Mouse (Mus musculus) heart, embryonic 15.5 days (tissue): ENCODE measurements around the gene Col4a2. TPM values are rescaled to one million over a fixed set of nuclear protein-coding genes. Genes with fewer than 3 reads are reported as not detected.
A peak's percentile ranks its signal among the peaks of the same experiment; 100 is the strongest.

Source experiments
- ATAC-seq: fragments of 200-750 bp; cut with Nextera tagmentation; replicated peaks from 2 replicates; pipeline ENCODE4 v1.8.0; 2017; ENCODE audit warnings: low read depth, moderate TSS enrichment; ENCODE audit not compliant: insufficient number of reproducible peaks, insufficient read depth, low FRiP score
- H3K27ac ChIP-seq: fragments of 300-500 bp; sonication (generic); 2 replicates; pipeline ENCODE4 v1.5.1; 2015; ENCODE audit warnings: mild to moderate bottlenecking, inconsistent platforms
- H3K27me3 ChIP-seq: fragments of 300-500 bp; sonication (generic); 2 replicates; pipeline ENCODE4 v1.6.1; 2015; ENCODE audit warnings: inconsistent platforms
- H3K36me3 ChIP-seq: fragments of 300-500 bp; sonication (generic); 2 replicates; pipeline ENCODE4 v1.6.1; 2015; ENCODE audit warnings: mild to moderate bottlenecking, inconsistent platforms
- H3K4me1 ChIP-seq: fragments of 300-500 bp; sonication (generic); replicated peaks from 2 replicates; pipeline ENCODE4 v1.6.1; 2015; ENCODE audit warnings: inconsistent platforms
- H3K4me2 ChIP-seq: fragments of 300-500 bp; sonication (generic); 2 replicates; pipeline ENCODE4 v1.6.1; 2015; ENCODE audit warnings: inconsistent platforms, mild to moderate bottlenecking, moderate library complexity
- H3K4me3 ChIP-seq: fragments of 300-500 bp; sonication (generic); 2 replicates; pipeline ENCODE4 v1.5.1; 2015; ENCODE audit warnings: mild to moderate bottlenecking, inconsistent platforms
- H3K9ac ChIP-seq: fragments of 300-500 bp; sonication (generic); 2 replicates; pipeline ENCODE4 v1.6.1; 2015; ENCODE audit warnings: mild to moderate bottlenecking, inconsistent platforms
- H3K9me3 ChIP-seq: fragments of 300-500 bp; sonication (generic); replicated peaks from 2 replicates; pipeline ENCODE4 v1.6.1; 2016; ENCODE audit warnings: inconsistent platforms
- WGBS: fragments of 180-500 bp; shearing (Covaris S2); methylation state at CpG from one replicate; pipeline ENCODE4 v1.1.7; 2015; ENCODE audit warnings: mixed read lengths; 5-methylcytosine and 5-hydroxymethylcytosine counted together
- polyA plus RNA-seq: library from polyadenylated mRNA; unstranded; fragments of >200 nt; fragmentation: Nextera tagmentation; extraction: Ambion mirVana; gene quantifications from 2 replicates; pipeline ENCODE4 v1.2.1, GENCODE M21; 2015

Gene Col4a2
- polyA plus RNA-seq, 1 experiment from 2014 or later = 89.8 TPM

- no peak overlapping the region for H3K4me3 ChIP-seq
- no peaks in the 10 kb centered on the region for H3K9me3 ChIP-seq
- peak overlapping the region; percentile 79 for H3K27ac ChIP-seq
- H3K36me3 ChIP-seq = peaks cover 3% of the 10 kb centered on the region; the same call in 1 of the 2 replicates
- ATAC-seq = no peak
- 36% methylated on average over 4 of the region's 4 CpGs for WGBS
- H3K27me3 ChIP-seq = no peaks in the 10 kb centered on the region
- H3K4me2 ChIP-seq = peak overlapping the region; percentile 3; the same call in 1 of the 2 replicates
- peaks cover 89% of the 10 kb centered on the region for H3K4me1 ChIP-seq
- peak overlapping the region; percentile 13 for H3K9ac ChIP-seq
These were observed 34.4 kb upstream of the Col4a2 start for GRCm38 (mm10) chr8:11278101-11278611.

DNA sequence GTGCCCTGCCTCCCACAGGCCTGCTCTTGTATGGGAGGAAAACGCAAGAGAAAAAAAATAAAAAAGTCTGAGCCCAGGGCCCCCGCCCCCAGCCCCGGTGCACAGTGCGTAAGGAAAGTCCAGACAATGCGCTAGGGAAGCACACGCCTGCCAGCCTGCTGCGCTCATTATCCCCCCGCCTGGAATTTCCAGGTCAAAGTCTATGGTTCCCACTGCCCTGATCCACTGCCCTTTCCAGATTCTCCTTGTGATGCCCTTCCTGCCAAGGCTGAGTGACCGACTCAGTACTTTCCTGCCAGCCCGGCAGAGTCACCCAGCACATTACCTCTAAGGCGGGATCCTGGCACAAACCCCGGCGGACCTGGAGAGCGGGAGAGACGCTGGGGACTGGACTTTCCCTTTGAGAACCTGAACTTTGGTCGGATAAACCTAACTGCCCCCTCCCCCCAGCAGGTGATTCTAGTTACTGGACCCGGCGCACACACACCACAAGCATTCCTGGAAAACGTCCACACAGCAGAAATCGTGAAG is 33.2 kb upstream of the Col4a2 start:
- WGBS = 46% methylated on average over 20 of the region's 20 CpGs
- H3K4me2 ChIP-seq = peak overlapping the region; percentile 31
- H3K36me3 ChIP-seq = peaks cover 3% of the 10 kb centered on the region; the same call in 1 of the 2 replicates
- no peak overlapping the region for H3K9ac ChIP-seq
- peaks cover 89% of the 10 kb centered on the region for H3K4me1 ChIP-seq
- no peaks in the 10 kb centered on the region for H3K9me3 ChIP-seq
- peak; percentile 32; the same call in 1 of the 2 replicates for ATAC-seq
- no peaks in the 10 kb centered on the region for H3K27me3 ChIP-seq
- peak overlapping the region; percentile 79 for H3K27ac ChIP-seq
- 0 out of 2 replicates have a peak overlapping the region, but pooled peaks have one; percentile 0 for H3K4me3 ChIP-seq

GRCm38 (mm10) chr8:11280721-11281268 is 31.8 kb upstream of the Col4a2 start:
- peaks cover 3% of the 10 kb centered on the region; the same call in 1 of the 2 replicates for H3K36me3 ChIP-seq
- ATAC-seq = no peak
- 0 out of 2 replicates have a peak overlapping the region, but pooled peaks have one; percentile 6 for H3K27ac ChIP-seq
- no peak overlapping the region for H3K4me3 ChIP-seq
- no peaks in the 10 kb centered on the region for H3K27me3 ChIP-seq
- WGBS = 80% methylated on average over 10 of the region's 10 CpGs
- no peaks in the 10 kb centered on the region for H3K9me3 ChIP-seq
- H3K4me2 ChIP-seq = no peak overlapping the region
- H3K4me1 ChIP-seq = peaks cover 79% of the 10 kb centered on the region
- H3K9ac ChIP-seq = no peak overlapping the region

- no peak overlapping the region for H3K4me3 ChIP-seq
- H3K9ac ChIP-seq = no peak overlapping the region
- H3K27ac ChIP-seq = no peak overlapping the region
- H3K4me1 ChIP-seq = peaks cover 71% of the 10 kb centered on the region
- no peak overlapping the region for H3K4me2 ChIP-seq
- no peak for ATAC-seq
- H3K27me3 ChIP-seq = no peaks in the 10 kb centered on the region
- H3K9me3 ChIP-seq = no peaks in the 10 kb centered on the region
- H3K36me3 ChIP-seq = peaks cover 3% of the 10 kb centered on the region; the same call in 1 of the 2 replicates
- 79% methylated on average over 10 of the region's 10 CpGs for WGBS
These were observed 30.5 kb upstream of the Col4a2 start for GRCm38 (mm10) chr8:11282139-11282538.

DNA sequence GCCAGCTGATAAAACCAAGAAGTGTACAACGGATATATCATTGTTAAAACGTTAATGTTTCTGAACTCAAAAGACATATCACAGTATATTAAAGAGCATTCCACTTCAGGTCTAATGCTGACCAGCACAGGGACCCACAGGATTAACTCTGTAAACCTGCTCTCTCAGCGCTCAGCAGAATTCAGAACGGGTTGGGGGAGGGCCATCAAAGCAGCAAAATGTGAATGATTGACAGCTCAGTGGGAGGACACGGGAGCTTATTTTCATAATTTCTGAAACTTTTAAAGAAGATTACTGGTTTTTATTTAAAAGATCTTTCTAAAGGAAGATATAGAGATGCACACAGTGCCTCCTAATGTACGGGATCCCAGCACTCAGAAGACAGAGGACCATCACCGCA is 29.9 kb upstream of the Col4a2 start:
- ATAC-seq = no peak
- Histone ChIP-seq H3K4me2 (no peak overlapping the region), H3K4me3 (no peak overlapping the region), H3K27me3 (no peaks in the 10 kb centered on the region), H3K9me3 (no peaks in the 10 kb centered on the region), H3K9ac (no peak overlapping the region), H3K4me1 (peaks cover 65% of the 10 kb centered on the region), H3K27ac (peak overlapping the region; percentile 49; the same call in 1 of the 2 replicates), H3K36me3 (peaks cover 3% of the 10 kb centered on the region; the same call in 1 of the 2 replicates)
- WGBS = 76% methylated on average over 7 of the region's 7 CpGs

DNA sequence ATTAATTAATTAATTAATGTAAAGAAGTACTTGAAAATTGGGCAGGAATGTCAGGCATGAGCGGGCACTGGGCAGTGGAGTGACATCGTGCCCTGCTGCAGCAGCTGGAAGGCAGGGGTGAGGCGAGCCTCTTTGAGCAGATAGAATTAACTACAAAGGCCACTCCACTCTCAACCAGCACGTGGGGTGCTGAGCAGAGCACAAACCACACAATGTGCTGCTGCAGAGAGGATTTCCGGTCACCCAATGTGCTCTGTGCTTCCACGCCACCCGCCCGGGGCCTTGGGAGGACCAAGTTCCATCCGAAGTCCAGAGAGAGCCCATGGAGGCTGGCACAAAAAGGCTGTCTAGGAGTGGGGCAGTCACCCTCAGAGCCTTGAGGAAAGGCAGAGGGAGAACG is 29.4 kb upstream of the Col4a2 start:
- Histone ChIP-seq H3K4me1 (peaks cover 61% of the 10 kb centered on the region), H3K4me2 (no peak overlapping the region), H3K36me3 (peaks cover 3% of the 10 kb centered on the region; the same call in 1 of the 2 replicates), H3K27ac (peak overlapping the region; percentile 49), H3K27me3 (no peaks in the 10 kb centered on the region), H3K4me3 (no peak overlapping the region), H3K9me3 (no peaks in the 10 kb centered on the region), H3K9ac (no peak overlapping the region; the same call in 1 of the 2 replicates)
- 54% methylated on average over 10 of the region's 10 CpGs for WGBS
- ATAC-seq = no peak; the same call in 1 of the 2 replicates

DNA sequence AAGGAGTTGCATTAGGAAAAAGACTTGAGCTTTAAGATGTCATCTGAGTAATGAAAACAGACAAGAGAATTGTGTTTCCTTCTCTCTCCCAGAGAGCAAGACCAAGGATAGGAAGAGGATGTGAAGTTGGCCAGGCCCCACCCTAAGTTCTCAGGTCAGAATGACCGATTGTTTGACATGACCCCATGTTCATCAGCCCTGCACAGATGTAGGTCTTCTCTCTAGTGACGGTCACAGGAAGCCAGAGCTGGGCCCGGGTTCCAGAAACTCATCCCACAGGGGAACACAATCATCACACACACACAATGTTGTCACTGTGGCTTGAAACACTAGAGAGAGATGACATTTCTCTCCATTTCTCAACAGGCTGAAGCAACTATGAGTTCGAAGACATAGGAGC is 27.2 kb upstream of the Col4a2 start:
- no peaks in the 10 kb centered on the region for H3K27me3 ChIP-seq
- 55% methylated on average over 4 of the region's 4 CpGs for WGBS
- H3K4me3 ChIP-seq = no peak overlapping the region
- no peak overlapping the region for H3K4me2 ChIP-seq
- H3K27ac ChIP-seq = no peak overlapping the region
- H3K9me3 ChIP-seq = no peaks in the 10 kb centered on the region
- no peak for ATAC-seq
- peaks cover 53% of the 10 kb centered on the region for H3K4me1 ChIP-seq
- H3K36me3 ChIP-seq = peaks cover 3% of the 10 kb centered on the region; the same call in 1 of the 2 replicates
- no peak overlapping the region for H3K9ac ChIP-seq

DNA sequence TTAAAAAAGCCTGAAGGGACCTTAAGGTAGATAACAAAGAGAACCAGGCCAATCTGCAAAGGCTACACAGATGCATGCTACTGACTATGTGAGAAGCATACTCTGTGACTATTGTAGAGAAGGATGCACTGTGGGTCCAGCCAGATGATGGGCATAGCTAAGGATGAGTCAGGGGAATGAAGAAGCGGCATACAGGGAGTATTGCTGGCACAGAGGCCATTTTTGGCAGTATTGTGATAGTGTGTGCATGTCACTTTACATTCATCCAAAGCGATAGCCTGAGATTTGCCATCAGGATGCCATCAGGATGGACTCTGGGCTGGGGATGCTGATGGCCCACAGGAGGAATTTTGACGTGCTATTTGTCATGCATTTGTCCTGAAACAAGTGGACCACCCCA is 25.5 kb upstream of the Col4a2 start:
- Histone ChIP-seq H3K4me2 (no peak overlapping the region), H3K36me3 (no peaks in the 10 kb centered on the region), H3K9ac (no peak overlapping the region), H3K27ac (no peak overlapping the region), H3K4me1 (peaks cover 47% of the 10 kb centered on the region), H3K9me3 (no peaks in the 10 kb centered on the region), H3K27me3 (no peaks in the 10 kb centered on the region), H3K4me3 (no peak overlapping the region)
- ATAC-seq = no peak
- 66% methylated on average over 3 of the region's 3 CpGs for WGBS

DNA sequence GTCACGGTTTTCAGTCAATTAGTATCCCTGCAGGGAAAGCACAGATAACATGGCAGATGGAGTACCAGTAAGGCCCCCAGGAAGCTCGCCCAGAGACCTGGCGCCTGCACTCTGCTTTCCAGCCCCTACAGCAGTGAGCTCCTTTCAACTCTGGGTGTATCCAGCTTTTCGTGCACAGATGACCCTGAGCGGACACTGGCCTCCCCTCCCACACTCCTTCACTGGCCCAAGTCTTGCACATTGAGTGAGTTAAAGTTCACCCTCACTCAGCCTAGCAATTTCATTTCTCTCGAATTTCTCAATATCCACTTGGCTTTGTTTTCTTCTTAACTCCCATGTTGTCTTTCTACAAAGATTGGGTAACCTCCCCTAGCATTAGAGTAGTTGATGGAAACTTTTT is 24.3 kb upstream of the Col4a2 start:
- Histone ChIP-seq H3K27ac (no peak overlapping the region), H3K4me1 (peaks cover 36% of the 10 kb centered on the region)
- 60% methylated on average over 6 of the region's 6 CpGs for WGBS

DNA sequence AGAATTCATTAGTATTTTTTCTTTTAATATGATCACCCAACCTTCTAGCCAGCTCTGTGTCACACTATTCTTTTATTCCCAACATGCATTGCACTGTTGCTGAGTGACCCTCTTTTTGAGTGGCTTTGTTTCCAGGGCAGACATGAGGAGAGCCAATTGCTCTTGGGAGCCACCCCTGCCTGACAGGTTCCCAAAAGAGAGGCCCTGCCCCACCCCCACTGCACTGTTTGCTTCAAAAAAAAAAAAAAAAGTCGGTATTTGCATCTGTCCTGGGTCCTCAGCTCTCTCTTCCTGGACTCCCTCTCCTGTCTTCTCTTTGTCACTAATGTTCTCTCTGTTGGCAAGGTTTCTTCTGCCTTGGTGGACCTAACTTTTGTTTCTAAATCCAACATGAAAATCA is 22.1 kb upstream of the Col4a2 start:
- Histone ChIP-seq H3K4me3 (no peak overlapping the region), H3K36me3 (no peaks in the 10 kb centered on the region), H3K9ac (no peak overlapping the region), H3K4me1 (peaks cover 33% of the 10 kb centered on the region), H3K27ac (no peak overlapping the region), H3K9me3 (no peaks in the 10 kb centered on the region), H3K4me2 (no peak overlapping the region), H3K27me3 (no peaks in the 10 kb centered on the region)
- ATAC-seq = no peak
- 5% methylated on average over 1 of the region's 1 CpGs for WGBS

More for the DNA sequence above, 24.3 kb upstream of the Col4a2 start:
- H3K9ac ChIP-seq = no peak overlapping the region
- H3K27me3 ChIP-seq = no peaks in the 10 kb centered on the region
- H3K9me3 ChIP-seq = no peaks in the 10 kb centered on the region
- ATAC-seq = no peak
- H3K36me3 ChIP-seq = no peaks in the 10 kb centered on the region
- H3K4me2 ChIP-seq = no peak overlapping the region
- H3K4me3 ChIP-seq = no peak overlapping the region

- Histone ChIP-seq H3K4me1 (peaks cover 54% of the 10 kb centered on the region), H3K9me3 (no peaks in the 10 kb centered on the region), H3K27ac (no peak overlapping the region), H3K36me3 (no peaks in the 10 kb centered on the region), H3K9ac (no peak overlapping the region), H3K4me2 (no peak overlapping the region), H3K27me3 (no peaks in the 10 kb centered on the region), H3K4me3 (no peak overlapping the region)
- WGBS = 41% methylated on average over 3 of the region's 3 CpGs
- no peak for ATAC-seq
These were observed 20.0 kb upstream of the Col4a2 start for GRCm38 (mm10) chr8:11292611-11293010.
